Mouse (Mus musculus) heart, embryonic 10.5 days (tissue): ENCODE results near the gene Dph5. TPM values are rescaled to one million over a fixed set of nuclear protein-coding genes. Genes with fewer than 3 reads are reported as not detected.

Experiments
- DNase-seq: peaks from one replicate; pipeline ENCODE4 v3.0.0-alpha.2; 2017; ENCODE audit warnings: low spot score
- H3K27ac ChIP-seq: fragments of 300-500 bp; sonication (generic); 2 replicates; pipeline ENCODE4 v1.5.1; 2016; ENCODE audit warnings: mild to moderate bottlenecking
- H3K27me3 ChIP-seq: fragments of 300-500 bp; sonication (generic); 2 replicates; pipeline ENCODE4 v1.6.1; 2016; ENCODE audit warnings: mild to moderate bottlenecking; ENCODE audit not compliant: poor library complexity, insufficient read depth, severe bottlenecking
- H3K36me3 ChIP-seq: fragments of 300-500 bp; sonication (generic); 2 replicates; pipeline ENCODE4 v1.6.1; 2016; ENCODE audit warnings: mild to moderate bottlenecking, moderate library complexity
- H3K4me1 ChIP-seq: fragments of 300-500 bp; sonication (generic); 2 replicates; pipeline ENCODE4 v1.6.1; 2016; ENCODE audit warnings: mild to moderate bottlenecking
- H3K4me3 ChIP-seq: fragments of 300-500 bp; sonication (generic); 2 replicates; pipeline ENCODE4 v1.5.1; 2016; ENCODE audit warnings: mild to moderate bottlenecking, moderate library complexity
- H3K9me3 ChIP-seq: fragments of 300-500 bp; sonication (generic); 2 replicates; pipeline ENCODE4 v1.6.1; 2016; ENCODE audit warnings: mild to moderate bottlenecking, moderate library complexity
- WGBS: fragments of 180-500 bp; shearing (Covaris S2); methylation state at CpG from one replicate; pipeline ENCODE4 v1.1.7; 2016; 5-methylcytosine and 5-hydroxymethylcytosine counted together
- polyA plus RNA-seq: library from polyadenylated mRNA; unstranded; fragments of >200 nt; fragmentation: Nextera tagmentation; extraction: Ambion mirVana; gene quantifications from 2 replicates; pipeline ENCODE4 v1.2.1, GENCODE M21; 2016

The Dph5 gene
- polyA plus RNA-seq, 1 experiment from 2014 or later = 30.9 TPM

- no peaks in the 10 kb centered on the region for H3K9me3 ChIP-seq
- H3K27ac ChIP-seq = no peak overlapping the region
- peaks cover 39% of the 10 kb centered on the region for H3K36me3 ChIP-seq
- 93% methylated on average over 8 of the region's 8 CpGs for WGBS
- no peaks in the 10 kb centered on the region for H3K27me3 ChIP-seq
- no peak overlapping the region for H3K4me3 ChIP-seq
- H3K4me1 ChIP-seq = 0 out of 2 replicates have a peak, but pooled peaks cover 2% of the 10 kb centered on the region
- peak; percentile 66 for DNase-seq
Observed at GRCm38 (mm10) chr3:115946272-115946671, 58.6 kb downstream of the Dph5 start.

GRCm38 (mm10) chr3:115949220-115949920, 61.7 kb downstream of the Dph5 start:
- Histone ChIP-seq H3K4me1 (peaks cover 6% of the 10 kb centered on the region; the same call in 1 of the 2 replicates), H3K36me3 (peaks cover 42% of the 10 kb centered on the region), H3K27me3 (no peaks in the 10 kb centered on the region), H3K9me3 (no peaks in the 10 kb centered on the region), H3K27ac (no peak overlapping the region), H3K4me3 (no peak overlapping the region)
- 80% methylated on average over 3 of the region's 3 CpGs for WGBS
- no peak for DNase-seq

GRCm38 (mm10) chr3:115949921-115950877, 62.6 kb downstream of the Dph5 start:
- 91% methylated on average over 6 of the region's 6 CpGs for WGBS
- no peak overlapping the region for H3K27ac ChIP-seq
- DNase-seq = no peak
- H3K27me3 ChIP-seq = no peaks in the 10 kb centered on the region
- H3K36me3 ChIP-seq = peaks cover 42% of the 10 kb centered on the region
- H3K9me3 ChIP-seq = no peaks in the 10 kb centered on the region
- no peak overlapping the region for H3K4me3 ChIP-seq
- H3K4me1 ChIP-seq = peaks cover 6% of the 10 kb centered on the region; the same call in 1 of the 2 replicates

GRCm38 (mm10) chr3:115951221-115951620, 63.6 kb downstream of the Dph5 start:
- 78% methylated on average over 3 of the region's 3 CpGs for WGBS
- Histone ChIP-seq H3K9me3 (no peaks in the 10 kb centered on the region), H3K27ac (peak overlapping the region; percentile 29; the same call in 1 of the 2 replicates), H3K4me3 (no peak overlapping the region), H3K4me1 (peaks cover 6% of the 10 kb centered on the region; the same call in 1 of the 2 replicates), H3K36me3 (peaks cover 48% of the 10 kb centered on the region), H3K27me3 (no peaks in the 10 kb centered on the region)
- no peak for DNase-seq

GRCm38 (mm10) chr3:115952356-115952755, 64.7 kb downstream of the Dph5 start:
- no peaks in the 10 kb centered on the region for H3K9me3 ChIP-seq
- 84% methylated on average over 4 of the region's 4 CpGs for WGBS
- H3K4me3 ChIP-seq = no peak overlapping the region
- H3K4me1 ChIP-seq = peaks cover 6% of the 10 kb centered on the region; the same call in 1 of the 2 replicates
- no peak overlapping the region for H3K27ac ChIP-seq
- peaks cover 49% of the 10 kb centered on the region for H3K36me3 ChIP-seq
- H3K27me3 ChIP-seq = no peaks in the 10 kb centered on the region
- no peak for DNase-seq

GRCm38 (mm10) chr3:115953088-115953487, 65.5 kb downstream of the Dph5 start:
- H3K36me3 ChIP-seq = peaks cover 51% of the 10 kb centered on the region
- no peak overlapping the region for H3K27ac ChIP-seq
- DNase-seq = no peak
- H3K4me1 ChIP-seq = peaks cover 6% of the 10 kb centered on the region; the same call in 1 of the 2 replicates
- 78% methylated on average over 3 of the region's 3 CpGs for WGBS
- no peak overlapping the region for H3K4me3 ChIP-seq
- H3K27me3 ChIP-seq = no peaks in the 10 kb centered on the region
- H3K9me3 ChIP-seq = no peaks in the 10 kb centered on the region

- Histone ChIP-seq H3K27me3 (no peaks in the 10 kb centered on the region), H3K27ac (no peak overlapping the region), H3K9me3 (no peaks in the 10 kb centered on the region), H3K4me3 (no peak overlapping the region), H3K4me1 (peaks cover 3% of the 10 kb centered on the region; the same call in 1 of the 2 replicates), H3K36me3 (peaks cover 40% of the 10 kb centered on the region)
- peak; percentile 58 for DNase-seq
- whole genome bisulfite sequencing = 93% methylated on average over 7 of the region's 7 CpGs
Observed at GRCm38 (mm10) chr3:115957223-115957622, 69.6 kb downstream of the Dph5 start.

GRCm38 (mm10) chr3:115961311-115962027, 73.8 kb downstream of the Dph5 start:
- Histone ChIP-seq H3K27me3 (no peaks in the 10 kb centered on the region), H3K27ac (no peak overlapping the region), H3K36me3 (peaks cover 25% of the 10 kb centered on the region), H3K9me3 (no peaks in the 10 kb centered on the region), H3K4me3 (no peak overlapping the region), H3K4me1 (no peaks in the 10 kb centered on the region)
- no peak for DNase-seq
- WGBS = 88% methylated on average over 11 of the region's 11 CpGs

GRCm38 (mm10) chr3:115962028-115962415, 74.4 kb downstream of the Dph5 start:
- H3K9me3 ChIP-seq = no peaks in the 10 kb centered on the region
- 85% methylated on average over 4 of the region's 4 CpGs for WGBS
- H3K36me3 ChIP-seq = peaks cover 23% of the 10 kb centered on the region
- H3K27me3 ChIP-seq = no peaks in the 10 kb centered on the region
- no peak overlapping the region for H3K4me3 ChIP-seq
- DNase-seq = no peak
- H3K27ac ChIP-seq = no peak overlapping the region
- H3K4me1 ChIP-seq = no peaks in the 10 kb centered on the region

GRCm38 (mm10) chr3:115963597-115963996, 76.0 kb downstream of the Dph5 start:
- Histone ChIP-seq H3K27ac (no peak overlapping the region), H3K36me3 (peaks cover 17% of the 10 kb centered on the region; the same call in 1 of the 2 replicates), H3K27me3 (no peaks in the 10 kb centered on the region), H3K4me3 (no peak overlapping the region), H3K4me1 (no peaks in the 10 kb centered on the region), H3K9me3 (no peaks in the 10 kb centered on the region)
- DNase-seq = no peak
- WGBS = 89% methylated on average over 1 of the region's 1 CpGs

- no peak for DNase-seq
- H3K36me3 ChIP-seq = peaks cover 17% of the 10 kb centered on the region; the same call in 1 of the 2 replicates
- 87% methylated on average over 5 of the region's 5 CpGs for WGBS
Observed at GRCm38 (mm10) chr3:115964071-115964470, 76.4 kb downstream of the Dph5 start.

GRCm38 (mm10) chr3:115968745-115969530, 81.3 kb downstream of the Dph5 start:
- peaks cover 35% of the 10 kb centered on the region for H3K36me3 ChIP-seq
- H3K4me3 ChIP-seq = no peak overlapping the region
- H3K4me1 ChIP-seq = no peaks in the 10 kb centered on the region
- no peak for DNase-seq
- H3K27me3 ChIP-seq = no peaks in the 10 kb centered on the region
- WGBS = 79% methylated on average over 10 of the region's 10 CpGs
- no peaks in the 10 kb centered on the region for H3K9me3 ChIP-seq
- H3K27ac ChIP-seq = no peak overlapping the region

More at GRCm38 (mm10) chr3:115964071-115964470, 76.4 kb downstream of the Dph5 start:
- Histone ChIP-seq H3K27me3 (no peaks in the 10 kb centered on the region), H3K4me1 (no peaks in the 10 kb centered on the region), H3K9me3 (no peaks in the 10 kb centered on the region), H3K27ac (no peak overlapping the region), H3K4me3 (no peak overlapping the region)
